Mouse (Mus musculus): Measurements from ENCODE around the gene Skint7. TPM values are rescaled to one million over a fixed set of nuclear protein-coding genes. Genes with fewer than 3 reads are reported as not detected.
"Not testable (repeated sequence)": the region's sequence is repeated elsewhere in the genome, so short reads cannot be mapped to it uniquely, and the experiment has no call there.

Skint7 gene
- total RNA-seq (2014; rRNA removed): not detected in 2 replicates
- polyA plus RNA-seq (2015; fragmentation: Nextera tagmentation; extraction: Ambion mirVana): not detected in 2 replicates

- no peaks in the 10 kb centered on the region for H3K27me3 ChIP-seq (ENCODE audit: insufficient read depth, low read length)
- no peaks in the 10 kb centered on the region for H3K36me3 ChIP-seq (ENCODE audit: insufficient read depth, low read length)
- no peaks in the 10 kb centered on the region for H3K9me3 ChIP-seq (ENCODE audit: low read length)
- H3K9ac ChIP-seq (replicated peaks; ENCODE audit: low read length, poor library complexity, severe bottlenecking): no peak within 1 kb of the TSS
- ATAC-seq (ENCODE audit: low FRiP score): no peak
- no peak for TF ChIP-seq CTCF (IDR thresholded peaks at IDR 0.05)
- 97% methylated on average over 1 of the region's 1 CpGs for WGBS
- no peak within 1 kb of the TSS for H3K4me3 ChIP-seq (ENCODE audit: low read depth, low read length)
- H3K4me1 ChIP-seq (ENCODE audit: insufficient read depth, low read length): no peaks in the 10 kb centered on the region
- no peak for DNase-seq (ENCODE audit: low spot score)
- no peak within 1 kb of the TSS for H3K27ac ChIP-seq (ENCODE audit: low read depth, low read length)
- H3K4me2 ChIP-seq (ENCODE audit: low read depth, low read length, poor library complexity, severe bottlenecking): no peak within 1 kb of the TSS
Observed at GRCm38 (mm10) chr4:111972623-111973022, at the start of gene Skint7. TSS of gene Skint7 (plus strand) at chr4:111972923.

- ATAC-seq (ENCODE audit: low FRiP score) (no peak), DNase-seq (ENCODE audit: low spot score) (peak; percentile 34)
- TF ChIP-seq CTCF (IDR thresholded peaks at IDR 0.05): peak; percentile 62
- H3K4me2 ChIP-seq (ENCODE audit: low read depth, low read length, poor library complexity, severe bottlenecking): no peak overlapping the region
- no peak overlapping the region for H3K4me3 ChIP-seq (ENCODE audit: low read depth, low read length)
- 23% methylated on average over 1 of the region's 1 CpGs for WGBS
- H3K27ac ChIP-seq (ENCODE audit: low read depth, low read length): no peak overlapping the region
- no peak overlapping the region for H3K9ac ChIP-seq (replicated peaks; ENCODE audit: low read length, poor library complexity, severe bottlenecking)
- no peaks in the 10 kb centered on the region for H3K9me3 ChIP-seq (ENCODE audit: low read length)
- no peaks in the 10 kb centered on the region for H3K36me3 ChIP-seq (ENCODE audit: insufficient read depth, low read length)
- no peaks in the 10 kb centered on the region for H3K4me1 ChIP-seq (ENCODE audit: insufficient read depth, low read length)
- no peaks in the 10 kb centered on the region for H3K27me3 ChIP-seq (ENCODE audit: insufficient read depth, low read length)
Observed at GRCm38 (mm10) chr4:111961309-111961708, 11.4 kb upstream of the Skint7 start.

GRCm38 (mm10) chr4:111963241-111963640 lies 9.5 kb upstream of the Skint7 start:
- WGBS: 72% methylated on average over 1 of the region's 1 CpGs
- ATAC-seq (ENCODE audit: low FRiP score): not testable (repeated sequence)

GRCm38 (mm10) chr4:111963669-111964068 lies 9.1 kb upstream of the Skint7 start:
- Histone ChIP-seq H3K27ac (ENCODE audit: low read depth, low read length) (no peak overlapping the region), H3K27me3 (ENCODE audit: insufficient read depth, low read length) (no peaks in the 10 kb centered on the region), H3K4me1 (ENCODE audit: insufficient read depth, low read length) (no peaks in the 10 kb centered on the region), H3K4me3 (ENCODE audit: low read depth, low read length) (no peak overlapping the region), H3K9me3 (ENCODE audit: low read length) (no peaks in the 10 kb centered on the region), H3K36me3 (ENCODE audit: insufficient read depth, low read length) (no peaks in the 10 kb centered on the region), H3K9ac (replicated peaks; ENCODE audit: low read length, poor library complexity, severe bottlenecking) (no peak overlapping the region), H3K4me2 (ENCODE audit: low read depth, low read length, poor library complexity, severe bottlenecking) (no peak overlapping the region)
- TF ChIP-seq CTCF (IDR thresholded peaks at IDR 0.05): no peak
- ATAC-seq (ENCODE audit: low FRiP score): no peak
- 88% methylated on average over 3 of the region's 3 CpGs for WGBS
- DNase-seq (ENCODE audit: low spot score): no peak

More at GRCm38 (mm10) chr4:111963241-111963640, 9.5 kb upstream of the Skint7 start:
- not testable (repeated sequence) for H3K27ac ChIP-seq (ENCODE audit: low read depth, low read length); H3K27me3 ChIP-seq (ENCODE audit: insufficient read depth, low read length); H3K36me3 ChIP-seq (ENCODE audit: insufficient read depth, low read length); DNase-seq (ENCODE audit: low spot score); H3K9ac ChIP-seq (replicated peaks; ENCODE audit: low read length, poor library complexity, severe bottlenecking); H3K4me2 ChIP-seq (ENCODE audit: low read depth, low read length, poor library complexity, severe bottlenecking); H3K9me3 ChIP-seq (ENCODE audit: low read length); H3K4me3 ChIP-seq (ENCODE audit: low read depth, low read length); H3K4me1 ChIP-seq (ENCODE audit: insufficient read depth, low read length)

GRCm38 (mm10) chr4:112005969-112006368 lies 33.2 kb downstream of the Skint7 start, which contains the start of gene Skint1:
TSS of gene Skint1 (plus strand) at chr4:112006269.
- ATAC-seq (ENCODE audit: low FRiP score): no peak
- Histone ChIP-seq H3K36me3 (ENCODE audit: insufficient read depth, low read length) (no peaks in the 10 kb centered on the region), H3K9ac (replicated peaks; ENCODE audit: low read length, poor library complexity, severe bottlenecking) (no peak within 1 kb of the TSS), H3K4me3 (ENCODE audit: low read depth, low read length) (no peak within 1 kb of the TSS), H3K4me2 (ENCODE audit: low read depth, low read length, poor library complexity, severe bottlenecking) (no peak within 1 kb of the TSS), H3K4me1 (ENCODE audit: insufficient read depth, low read length) (no peaks in the 10 kb centered on the region), H3K27me3 (ENCODE audit: insufficient read depth, low read length) (no peaks in the 10 kb centered on the region), H3K27ac (ENCODE audit: low read depth, low read length) (no peak within 1 kb of the TSS), H3K9me3 (ENCODE audit: low read length) (no peaks in the 10 kb centered on the region)
- TF ChIP-seq CTCF (IDR thresholded peaks at IDR 0.05): no peak
- no peak for DNase-seq (ENCODE audit: low spot score)

Other genes starting within 250 kb of the Skint7 start
- not detected in 2 replicates for gene Slc5a9, start 70.0 kb upstream of the Skint7 start, total RNA-seq (2014; rRNA removed)
- not detected in 2 replicates for gene Slc5a9, start 70.0 kb upstream of the Skint7 start, polyA plus RNA-seq (2015; fragmentation: Nextera tagmentation; extraction: Ambion mirVana)
- gene Skint8, start 53.5 kb upstream of the Skint7 start, total RNA-seq (2014; rRNA removed): not detected in 2 replicates
- gene Skint8, start 53.5 kb upstream of the Skint7 start, polyA plus RNA-seq (2015; fragmentation: Nextera tagmentation; extraction: Ambion mirVana): not detected in 2 replicates
- 1.7 TPM in 1 of 2 replicates, not detected in the other for gene Skint1, start 33.3 kb downstream of the Skint7 start, total RNA-seq (2014; rRNA removed)
- not detected in 2 replicates for gene Skint1, start 33.3 kb downstream of the Skint7 start, polyA plus RNA-seq (2015; fragmentation: Nextera tagmentation; extraction: Ambion mirVana)
- 0.05 TPM in 1 of 2 replicates, not detected in the other for gene Skint4, start 99.1 kb downstream of the Skint7 start, total RNA-seq (2014; rRNA removed)
- not detected in 2 replicates for gene Skint4, start 99.1 kb downstream of the Skint7 start, polyA plus RNA-seq (2015; fragmentation: Nextera tagmentation; extraction: Ambion mirVana)